Mouse (Mus musculus): Measurements from ENCODE around the gene 6030445D17Rik. TPM values are rescaled to one million over a fixed set of nuclear protein-coding genes. Genes with fewer than 3 reads are reported as not detected.
A peak's percentile ranks its signal among the peaks of the same experiment; 100 is the strongest.

Gene 6030445D17Rik
- polyA plus RNA-seq, 1 experiment from 2014 or later = 0.09 TPM

DNA sequence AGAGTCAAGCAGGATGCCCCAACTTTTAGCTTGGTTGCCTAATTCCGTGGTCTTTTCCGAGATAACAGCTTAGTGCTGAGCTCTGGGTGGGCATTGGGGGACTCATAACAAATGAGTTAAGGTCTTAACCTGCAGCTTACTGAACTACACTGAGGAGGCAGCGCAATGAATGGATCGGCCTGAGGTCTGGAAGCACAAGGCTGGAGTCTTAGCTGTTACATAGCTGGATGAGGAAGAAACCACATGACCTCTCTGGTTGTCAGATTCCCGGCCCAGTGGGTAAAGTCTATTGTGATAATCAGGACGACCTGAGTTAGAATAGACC lies 327 bp upstream of the 6030445D17Rik start:
- Histone ChIP-seq H3K9ac (no peak overlapping the region), H3K4me1 (peaks cover 20% of the 10 kb centered on the region), H3K4me3 (peak overlapping the region; percentile 70), H3K36me3 (no peaks in the 10 kb centered on the region), H3K27ac (no peak overlapping the region), H3K27me3 (peaks cover 31% of the 10 kb centered on the region), H3K9me3 (no peaks in the 10 kb centered on the region), H3K4me2 (replicated peaks) (peak overlapping the region; percentile 95)
- ATAC-seq (ENCODE audit: insufficient number of reproducible peaks, insufficient read depth, low FRiP score, low TSS enrichment) = no peak
- 10% methylated on average over 6 of the region's 6 CpGs for WGBS

- H3K4me2 ChIP-seq (replicated peaks) = peak overlapping the region; percentile 95
- WGBS = 2% methylated on average over 8 of the region's 8 CpGs
- no peaks in the 10 kb centered on the region for H3K36me3 ChIP-seq
- peak overlapping the region; percentile 76 for H3K9ac ChIP-seq
- H3K9me3 ChIP-seq = no peaks in the 10 kb centered on the region
- peak overlapping the region; percentile 70 for H3K4me3 ChIP-seq
- H3K4me1 ChIP-seq = peaks cover 20% of the 10 kb centered on the region
- peaks cover 31% of the 10 kb centered on the region for H3K27me3 ChIP-seq
- H3K27ac ChIP-seq = peak overlapping the region; percentile 26; the same call in 1 of the 2 replicates
- ATAC-seq (ENCODE audit: insufficient number of reproducible peaks, insufficient read depth, low FRiP score, low TSS enrichment) = peak; percentile 38; the same call in 1 of the 2 replicates
Measured at GRCm38 (mm10) chr4:136462839-136463178, 759 bp downstream of the 6030445D17Rik start.

GRCm38 (mm10) chr4:136463436-136463835 lies 1.4 kb downstream of the 6030445D17Rik start:
- 16% methylated on average over 9 of the region's 9 CpGs for WGBS

DNA sequence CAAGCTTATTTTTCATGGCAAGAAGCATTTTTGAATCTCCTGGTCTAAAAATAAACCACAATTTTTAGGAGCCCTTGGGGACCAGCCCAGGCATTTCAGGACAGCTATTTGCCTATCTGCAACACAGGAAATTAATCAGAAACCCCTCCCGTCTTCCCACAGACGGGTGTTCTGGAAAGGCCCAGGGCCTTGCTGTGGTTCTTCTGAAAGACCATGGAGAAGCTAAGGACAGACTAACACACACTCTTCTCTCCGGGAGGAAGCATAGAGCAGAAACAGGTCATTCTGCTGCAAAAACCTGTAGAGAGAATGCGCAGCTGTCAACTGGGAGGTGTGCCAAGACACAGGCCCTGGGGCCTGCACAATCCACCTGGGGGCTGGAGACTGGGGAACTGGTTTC lies 4.2 kb downstream of the 6030445D17Rik start:
- ATAC-seq (ENCODE audit: insufficient number of reproducible peaks, insufficient read depth, low FRiP score, low TSS enrichment) = no peak
- Histone ChIP-seq H3K27me3 (peaks cover 25% of the 10 kb centered on the region), H3K27ac (0 out of 2 replicates have a peak overlapping the region, but pooled peaks have one; percentile 17), H3K4me2 (replicated peaks) (0 out of 2 replicates have a peak overlapping the region, but pooled peaks have one; percentile 7), H3K4me1 (peaks cover 23% of the 10 kb centered on the region), H3K36me3 (no peaks in the 10 kb centered on the region), H3K9me3 (no peaks in the 10 kb centered on the region), H3K9ac (no peak overlapping the region), H3K4me3 (no peak overlapping the region)
- WGBS = 45% methylated on average over 4 of the region's 4 CpGs

More at GRCm38 (mm10) chr4:136463436-136463835, 1.4 kb downstream of the 6030445D17Rik start:
- Histone ChIP-seq H3K27me3 (peaks cover 31% of the 10 kb centered on the region), H3K9me3 (no peaks in the 10 kb centered on the region), H3K4me3 (peak overlapping the region; percentile 70; the same call in 1 of the 2 replicates), H3K27ac (no peak overlapping the region), H3K4me2 (replicated peaks) (peak overlapping the region; percentile 95), H3K9ac (no peak overlapping the region), H3K4me1 (peaks cover 20% of the 10 kb centered on the region), H3K36me3 (no peaks in the 10 kb centered on the region)
- ATAC-seq (ENCODE audit: insufficient number of reproducible peaks, insufficient read depth, low FRiP score, low TSS enrichment) = no peak

DNA sequence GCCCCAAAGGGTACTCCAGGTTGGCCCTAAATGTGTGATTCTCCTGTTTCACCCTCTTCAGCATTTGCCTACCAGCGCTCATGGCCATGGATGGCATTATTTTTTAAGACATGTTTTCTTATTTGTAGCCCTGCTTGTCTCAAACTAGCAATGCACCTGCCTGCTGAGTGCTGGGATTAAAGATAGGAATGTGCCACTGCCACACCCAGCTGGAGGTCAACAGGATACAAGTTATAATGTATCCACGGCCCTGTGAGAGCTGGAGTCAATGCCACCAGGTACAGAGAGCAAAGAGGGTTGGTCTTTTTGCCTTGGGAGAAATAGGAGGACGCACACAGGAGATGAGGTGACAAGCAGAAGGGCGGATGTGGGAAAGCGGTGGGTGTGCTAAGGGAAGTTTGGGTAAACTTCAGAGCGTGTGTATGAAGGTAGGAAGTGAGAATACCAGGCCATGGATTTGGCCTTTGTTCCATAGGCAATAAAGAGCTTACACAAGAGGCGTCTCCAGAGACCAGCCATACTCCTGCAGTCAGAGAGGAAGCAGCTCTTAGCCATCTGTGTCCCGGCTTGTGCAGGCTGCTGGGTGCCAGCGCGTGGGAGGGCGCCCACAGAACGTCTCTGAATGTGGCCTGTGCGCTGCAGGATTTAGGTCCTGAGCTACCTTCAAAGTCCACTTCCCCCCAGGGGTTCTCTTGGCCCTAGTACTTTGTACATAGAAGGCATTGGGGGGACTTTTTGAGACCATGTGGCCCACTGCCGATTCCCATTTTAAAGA lies 6.7 kb downstream of the 6030445D17Rik start:
- WGBS = 79% methylated on average over 14 of the region's 14 CpGs
- Histone ChIP-seq H3K9me3 (no peaks in the 10 kb centered on the region), H3K36me3 (no peaks in the 10 kb centered on the region), H3K4me2 (replicated peaks) (peak overlapping the region; percentile 68; the same call in 1 of the 2 replicates), H3K27me3 (peaks cover 6% of the 10 kb centered on the region), H3K4me3 (peak overlapping the region; percentile 93; the same call in 1 of the 2 replicates), H3K4me1 (peaks cover 20% of the 10 kb centered on the region), H3K9ac (no peak overlapping the region), H3K27ac (peak overlapping the region; percentile 95; the same call in 1 of the 2 replicates)
- no peak for ATAC-seq (ENCODE audit: insufficient number of reproducible peaks, insufficient read depth, low FRiP score, low TSS enrichment)

GRCm38 (mm10) chr4:136469371-136469903 lies 7.4 kb downstream of the 6030445D17Rik start, which contains the start of gene Luzp1:
TSS of gene Luzp1 (plus strand) at chr4:136469761.
- peak within 1 kb of the TSS; percentile 93 for H3K4me3 ChIP-seq
- H3K4me1 ChIP-seq = peaks cover 20% of the 10 kb centered on the region
- H3K27me3 ChIP-seq = peaks cover 2% of the 10 kb centered on the region; the same call in 1 of the 2 replicates
- no peaks in the 10 kb centered on the region for H3K9me3 ChIP-seq
- peak within 1 kb of the TSS; percentile 68 for H3K4me2 ChIP-seq (replicated peaks)
- ATAC-seq (ENCODE audit: insufficient number of reproducible peaks, insufficient read depth, low FRiP score, low TSS enrichment) = peak; percentile 79
- 2% methylated on average over 36 of the region's 36 CpGs for WGBS
- peak within 1 kb of the TSS; percentile 92 for H3K9ac ChIP-seq
- peak within 1 kb of the TSS; percentile 95 for H3K27ac ChIP-seq
- H3K36me3 ChIP-seq = no peaks in the 10 kb centered on the region

- peak overlapping the region; percentile 95 for H3K27ac ChIP-seq
- peak; percentile 73 for ATAC-seq (ENCODE audit: insufficient number of reproducible peaks, insufficient read depth, low FRiP score, low TSS enrichment)
- H3K27me3 ChIP-seq = no peaks in the 10 kb centered on the region; the same call in 1 of the 2 replicates
- under 1% methylated on average over 42 of the region's 55 CpGs for WGBS
- H3K4me1 ChIP-seq = peaks cover 20% of the 10 kb centered on the region
- H3K9ac ChIP-seq = peak overlapping the region; percentile 92
- no peaks in the 10 kb centered on the region for H3K9me3 ChIP-seq
- H3K4me2 ChIP-seq (replicated peaks) = peak overlapping the region; percentile 68
- peak overlapping the region; percentile 93 for H3K4me3 ChIP-seq
- H3K36me3 ChIP-seq = no peaks in the 10 kb centered on the region
Measured at GRCm38 (mm10) chr4:136469941-136470346, 7.9 kb downstream of the 6030445D17Rik start.

DNA sequence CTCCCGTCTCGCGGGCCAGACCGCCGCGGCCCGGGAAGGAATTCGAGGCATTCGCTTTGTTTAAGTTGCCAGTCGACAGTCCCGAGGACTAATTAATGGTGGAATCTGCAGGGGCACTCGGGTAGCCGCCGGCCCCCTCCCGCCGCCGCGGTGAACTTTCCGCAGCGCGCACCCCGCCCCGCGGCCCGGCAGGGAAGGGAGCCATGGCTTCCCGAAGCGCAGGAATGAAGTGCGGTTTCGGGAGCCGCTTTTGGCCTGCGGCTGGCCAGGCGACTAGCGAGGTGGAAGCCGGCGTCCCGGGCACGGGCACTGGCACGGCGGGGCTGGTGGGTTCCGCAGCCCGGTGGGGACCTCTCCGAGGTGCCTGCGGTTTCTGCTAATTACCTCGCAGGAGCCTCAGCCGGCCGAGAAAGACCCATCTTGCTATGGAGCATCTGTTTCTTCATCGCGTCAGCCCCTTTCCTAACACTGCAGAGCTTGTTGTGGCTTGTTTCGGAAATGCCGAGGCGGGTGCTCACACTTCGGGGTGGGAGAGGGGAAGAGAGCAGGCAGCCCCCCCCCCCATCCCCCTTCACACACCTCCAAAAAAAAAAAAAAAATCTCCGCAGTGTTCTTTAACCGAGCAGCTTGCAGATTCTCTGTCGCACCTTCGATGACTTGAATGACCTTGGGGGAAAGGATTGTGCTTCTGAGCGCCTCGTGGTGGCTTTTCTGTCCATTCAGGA lies 8.5 kb downstream of the 6030445D17Rik start:
- peak; percentile 29; the same call in 1 of the 2 replicates for ATAC-seq (ENCODE audit: insufficient number of reproducible peaks, insufficient read depth, low FRiP score, low TSS enrichment)
- Histone ChIP-seq H3K27me3 (no peaks in the 10 kb centered on the region), H3K4me1 (peaks cover 20% of the 10 kb centered on the region), H3K36me3 (no peaks in the 10 kb centered on the region), H3K4me2 (replicated peaks) (peak overlapping the region; percentile 68), H3K9ac (peak overlapping the region; percentile 92), H3K27ac (peak overlapping the region; percentile 95), H3K4me3 (peak overlapping the region; percentile 93), H3K9me3 (no peaks in the 10 kb centered on the region)
- 1% methylated on average over 56 of the region's 58 CpGs for WGBS

DNA sequence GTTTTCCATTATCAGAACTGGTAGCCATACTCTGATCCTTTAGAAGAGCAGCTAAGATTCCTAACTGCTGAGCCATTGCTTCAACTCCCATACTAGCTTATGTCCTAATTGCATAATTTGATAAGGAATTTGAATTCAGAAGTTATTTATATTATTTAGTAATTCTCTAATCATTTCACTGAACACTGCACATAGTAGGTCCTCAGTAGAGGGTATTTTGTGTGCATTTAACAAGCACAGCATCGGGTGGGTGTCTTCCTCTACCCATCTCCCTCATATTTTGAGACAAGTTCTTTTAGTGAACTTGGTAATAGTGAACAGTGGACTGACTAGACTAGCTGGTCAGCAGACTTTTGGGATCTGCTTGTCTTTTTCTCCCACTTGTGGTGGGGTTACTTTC lies 14.6 kb downstream of the 6030445D17Rik start:
- no peak overlapping the region for H3K9ac ChIP-seq
- H3K27ac ChIP-seq = no peak overlapping the region
- H3K27me3 ChIP-seq = no peaks in the 10 kb centered on the region
- H3K4me1 ChIP-seq = peaks cover 7% of the 10 kb centered on the region
- ATAC-seq (ENCODE audit: insufficient number of reproducible peaks, insufficient read depth, low FRiP score, low TSS enrichment) = no peak
- H3K4me3 ChIP-seq = no peak overlapping the region
- no peaks in the 10 kb centered on the region for H3K36me3 ChIP-seq
- H3K4me2 ChIP-seq (replicated peaks) = no peak overlapping the region
- WGBS = 100% methylated on average over 1 of the region's 1 CpGs
- no peaks in the 10 kb centered on the region for H3K9me3 ChIP-seq

GRCm38 (mm10) chr4:136486549-136486948 lies 24.5 kb downstream of the 6030445D17Rik start:
- no peaks in the 10 kb centered on the region for H3K36me3 ChIP-seq
- no peaks in the 10 kb centered on the region for H3K27me3 ChIP-seq
- no peak overlapping the region for H3K27ac ChIP-seq
- H3K4me2 ChIP-seq (replicated peaks) = no peak overlapping the region
- no peak for ATAC-seq (ENCODE audit: insufficient number of reproducible peaks, insufficient read depth, low FRiP score, low TSS enrichment)
- H3K4me3 ChIP-seq = no peak overlapping the region
- WGBS = 85% methylated on average over 2 of the region's 2 CpGs
- H3K9me3 ChIP-seq = no peaks in the 10 kb centered on the region
- no peaks in the 10 kb centered on the region for H3K4me1 ChIP-seq
- H3K9ac ChIP-seq = no peak overlapping the region

GRCm38 (mm10) chr4:136495993-136496392 lies 33.9 kb downstream of the 6030445D17Rik start:
- no peaks in the 10 kb centered on the region for H3K36me3 ChIP-seq
- no peak overlapping the region for H3K9ac ChIP-seq
- no peak overlapping the region for H3K27ac ChIP-seq
- no peaks in the 10 kb centered on the region for H3K27me3 ChIP-seq
- H3K4me2 ChIP-seq (replicated peaks) = no peak overlapping the region
- ATAC-seq (ENCODE audit: insufficient number of reproducible peaks, insufficient read depth, low FRiP score, low TSS enrichment) = no peak
- no peak overlapping the region for H3K4me3 ChIP-seq
- H3K9me3 ChIP-seq = no peaks in the 10 kb centered on the region
- H3K4me1 ChIP-seq = no peaks in the 10 kb centered on the region
